Mouse (Mus musculus) liver, adult 2 months (tissue): Measurements from ENCODE around the gene Srsf12.

Source experiments
- CTCF ChIP-seq: fragments of 200-500 bp; IDR thresholded peaks from 2 replicates; pipeline ENCODE4 v1.5.1; 2011; ENCODE audit warnings: low read depth, low read length, control low read depth
- POLR2A ChIP-seq: fragments of 200-500 bp; IDR thresholded peaks from 2 replicates; pipeline ENCODE4 v1.6.1; 2011; ENCODE audit warnings: low read length, control low read depth; ENCODE audit not compliant: insufficient read depth; ENCODE audit errors: extremely low read depth

DNA sequence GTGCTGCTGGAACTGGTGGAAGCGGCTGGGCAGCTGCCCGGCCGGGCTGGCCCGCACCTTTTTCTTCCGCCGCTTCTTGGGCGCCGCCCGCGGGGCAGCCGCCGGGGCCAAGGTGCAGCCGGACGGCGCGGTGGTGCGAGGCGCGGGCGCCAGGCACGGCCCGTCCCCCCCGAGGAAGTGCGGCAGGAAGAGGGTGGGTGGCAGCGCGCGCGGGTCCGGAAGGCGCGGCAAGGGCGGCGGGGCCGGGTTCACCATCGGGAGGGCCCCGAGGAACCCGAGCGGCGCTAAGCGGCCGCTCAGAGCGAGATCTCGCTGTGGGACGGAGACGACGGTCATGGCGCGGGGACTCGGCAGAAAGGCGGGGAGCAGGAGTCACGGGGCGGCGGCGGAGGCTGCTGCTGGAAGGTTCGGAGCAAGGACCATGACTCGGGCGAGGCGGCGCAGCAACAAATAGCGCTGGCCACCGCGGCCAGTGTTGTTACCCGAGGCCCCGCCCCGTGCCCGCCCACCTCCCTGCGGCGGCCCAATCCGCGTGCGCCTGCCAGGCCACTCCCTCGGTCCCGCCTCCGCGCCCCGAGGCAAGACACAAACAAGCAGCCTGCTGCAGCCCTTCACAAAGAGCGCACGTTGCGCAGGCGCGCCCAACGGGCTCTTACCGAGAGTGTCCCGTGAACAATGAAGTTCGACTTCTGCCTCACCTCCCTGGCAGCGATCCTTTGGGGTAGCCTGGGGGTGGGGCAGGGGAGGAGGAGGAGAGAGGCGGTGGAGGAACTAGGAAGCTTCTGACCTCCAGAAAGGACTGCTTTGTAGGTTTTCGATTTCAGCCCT is 39.5 kb downstream of the Srsf12 start:
- TF ChIP-seq POLR2A, result peak; percentile 98
- no peak for TF ChIP-seq CTCF
